Comparison of ENCODE assay signal across 8 mouse cellular contexts in genomic region chr2:163438246-163438618, GRCm38 (mm10). TPM values are rescaled to one million over a fixed set of nuclear protein-coding genes. Genes with fewer than 3 reads are reported as not detected.
DNase-seq lines count a peak whose midpoint lies in the region; ATAC-seq lines count a peak whose summit lies in the region.

TSS of gene Gdap1l1 (plus strand) at chr2:163438476.

- H3K27me3 ChIP-seq in hindbrain, embryonic 16.5 days (replicated peaks; ENCODE audit: control insufficient read depth, insufficient read depth, low read length) = no peaks in the 10 kb centered on the region
- H3K27me3 ChIP-seq in limb, embryonic 13.5 days = peaks cover 40% of the 10 kb centered on the region

- H3K36me3 ChIP-seq in hindbrain, embryonic 16.5 days (ENCODE audit: control insufficient read depth, insufficient read depth, low read length) = no peaks in the 10 kb centered on the region
- no peaks in the 10 kb centered on the region for H3K36me3 ChIP-seq in limb, embryonic 13.5 days

- H3K9ac ChIP-seq in hindbrain, embryonic 16.5 days (ENCODE audit: low read depth, low read length) = peak within 1 kb of the TSS; percentile 91
- no peak within 1 kb of the TSS for H3K9ac ChIP-seq in limb, embryonic 13.5 days

- DNase-seq in adrenal gland, adult (ENCODE audit: inconsistent age in 2 of 2, low spot score in 1 of 2) = peak; percentile 48 to 69
- no peak for DNase-seq in adrenal gland, adult 18-20 months (ENCODE audit: low spot score in 2 of 2)
- peak; percentile 27 for DNase-seq in Muller cell, postnatal 12 days (ENCODE audit: inconsistent ontology term)
- DNase-seq in embryo, embryonic 9.5 days (ENCODE audit: extremely low spot score) = peak; percentile 40
- DNase-seq in right cerebral cortex, postnatal 25 days = peak; percentile 84
- DNase-seq in ovary, postnatal 10 days (ENCODE audit: low spot score) = no peak

- peak; percentile 86 for ATAC-seq in hindbrain, embryonic 16.5 days
- no peak for ATAC-seq in limb, embryonic 13.5 days (ENCODE audit: low FRiP score, low read depth)

- H3K4me3 ChIP-seq in hindbrain, embryonic 16.5 days (ENCODE audit: low read length) = peak within 1 kb of the TSS; percentile 80
- peak within 1 kb of the TSS; percentile 24 for H3K4me3 ChIP-seq in limb, embryonic 13.5 days

- under 1% methylated on average over 18 of the region's 18 CpGs for WGBS in hindbrain, embryonic 16.5 days
- under 1% methylated on average over 16 of the region's 18 CpGs for WGBS in limb, embryonic 13.5 days

- no peaks in the 10 kb centered on the region for H3K9me3 ChIP-seq in hindbrain, embryonic 16.5 days (ENCODE audit: control insufficient read depth, low read length)
- H3K9me3 ChIP-seq in limb, embryonic 13.5 days = no peaks in the 10 kb centered on the region

- H3K4me1 ChIP-seq in hindbrain, embryonic 16.5 days (ENCODE audit: control insufficient read depth, insufficient read depth, low read depth, low read length) = peaks cover 26% of the 10 kb centered on the region
- H3K4me1 ChIP-seq in limb, embryonic 13.5 days = peaks cover 10% of the 10 kb centered on the region

- peak within 1 kb of the TSS; percentile 89 for H3K27ac ChIP-seq in hindbrain, embryonic 16.5 days (ENCODE audit: low read depth, low read length)
- no peak within 1 kb of the TSS for H3K27ac ChIP-seq in limb, embryonic 13.5 days

- H3K4me2 ChIP-seq in hindbrain, embryonic 16.5 days (ENCODE audit: low read length) = peak within 1 kb of the TSS; percentile 78
- peak within 1 kb of the TSS; percentile 52 for H3K4me2 ChIP-seq in limb, embryonic 13.5 days (replicated peaks)

RNA-seq across cellular contexts. Expression of gene Gdap1l1, which starts in this region (rescaled TPM):
- total RNA-seq in adrenal gland, adult 18-20 months (2021) = 1 to 10 TPM; 3.3 TPM
- polyA plus RNA-seq in hindbrain, embryonic 16.5 days (2015; fragmentation: Nextera tagmentation; extraction: Ambion mirVana) = 139 and 147 TPM in 2 replicates
- polyA plus RNA-seq in limb, embryonic 13.5 days (2015; fragmentation: Nextera tagmentation; extraction: Ambion mirVana) = 0.72 and 0.78 TPM in 2 replicates

Comparison
In these comparisons a context has a peak if more than half of its experiments do, and no peak if none do; other contexts are left out.
1. RNA of gene Gdap1l1 (polyA plus RNA-seq): 139 to 147 TPM in hindbrain, embryonic 16.5 days; 0.72 to 0.78 TPM in limb, embryonic 13.5 days; every median in the first group is over 10 times any median in the second.
2. DNase-seq: peak in adrenal gland, adult (2 of 2), Muller cell, postnatal 12 days (single experiment), embryo, embryonic 9.5 days (single experiment) and right cerebral cortex, postnatal 25 days (single experiment); none in adrenal gland, adult 18-20 months (0 of 2) and ovary, postnatal 10 days (single experiment).